Mouse (Mus musculus) gastrocnemius, adult 2 months (tissue): ENCODE data around the gene Xntrpc. TPM values are rescaled to one million over a fixed set of nuclear protein-coding genes. Genes with fewer than 3 reads are reported as not detected.

Experiments used
- DNase-seq: peaks from one replicate; pipeline ENCODE4 v3.0.0; 2022
- H3K27ac ChIP-seq: fragments of 200-600 bp; 2 replicates; pipeline ENCODE4 v1.8.1; 2022; ENCODE audit warnings: mild to moderate bottlenecking
- H3K4me3 ChIP-seq: fragments of 200-600 bp; 2 replicates; pipeline ENCODE4 v1.8.1; 2022; ENCODE audit warnings: mild to moderate bottlenecking, moderate library complexity
- CTCF ChIP-seq: fragments of 200-600 bp; IDR thresholded peaks from 2 replicates; pipeline ENCODE4 v1.8.1; 2022; ENCODE audit warnings: antibody characterized with exemption, mild to moderate bottlenecking, moderate library complexity
- intact Hi-C: fragments of 180-260 bp; cut with DNase I; formaldehyde crosslinking; loops from one replicate; pipeline ENCODE4 v1.15.1; 2025
- total RNA-seq, 2 experiments: library from RNA; stranded (reverse); gene quantifications; 2 replicates each; pipeline ENCODE4 v1.2.3; 2021

Gene Xntrpc
- total RNA-seq, 2 experiments from 2014 or later: 0.50 to 1.2 TPM

DNA sequence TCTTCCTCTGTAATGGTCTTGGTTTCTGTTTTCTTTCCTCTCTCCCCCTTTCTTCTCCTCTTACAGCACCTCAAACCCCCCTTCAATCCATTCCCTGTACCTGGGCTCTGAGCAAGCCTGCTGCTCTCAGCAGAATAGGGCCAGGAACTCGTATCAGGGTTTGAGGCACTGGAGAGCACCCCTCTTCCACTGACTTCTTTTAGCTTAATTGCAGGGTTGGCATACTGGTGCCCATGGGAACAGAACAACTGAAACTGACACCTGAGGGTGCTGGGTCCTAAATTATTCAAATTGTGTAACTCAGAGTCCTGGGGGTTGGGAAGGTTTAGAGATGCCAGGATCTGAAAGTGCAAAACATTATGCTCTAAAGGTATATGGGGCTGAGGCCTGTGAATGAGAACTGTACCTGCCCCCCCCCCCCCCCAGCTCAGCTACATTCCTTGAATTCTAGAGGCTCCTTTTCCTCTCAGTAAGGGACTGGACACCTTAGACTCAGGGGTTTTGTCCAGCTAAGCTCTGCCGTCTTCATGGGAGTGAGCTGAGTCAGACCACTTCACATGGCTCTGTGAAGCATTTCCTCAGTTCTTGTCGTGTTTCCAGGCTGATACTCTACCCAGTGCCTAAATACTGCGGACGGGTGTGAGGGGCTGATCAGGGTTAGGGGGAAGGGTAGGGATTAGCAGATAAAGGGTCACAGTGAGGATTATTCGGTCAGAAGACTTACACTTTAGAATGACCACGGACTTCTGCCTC lies 51.2 kb downstream of the Xntrpc start, which contains the start of gene Chrna10:
Gene Chrna10 (minus strand): TSS at position 250 of the 753 bp plus-strand sequence.
- intact Hi-C loops: no loop called here
- no peak for TF ChIP-seq CTCF
- no peak within 1 kb of the TSS; the same call in 1 of the 2 replicates for H3K27ac ChIP-seq
- no peak within 1 kb of the TSS for H3K4me3 ChIP-seq
- DNase-seq: peak; percentile 12

DNA sequence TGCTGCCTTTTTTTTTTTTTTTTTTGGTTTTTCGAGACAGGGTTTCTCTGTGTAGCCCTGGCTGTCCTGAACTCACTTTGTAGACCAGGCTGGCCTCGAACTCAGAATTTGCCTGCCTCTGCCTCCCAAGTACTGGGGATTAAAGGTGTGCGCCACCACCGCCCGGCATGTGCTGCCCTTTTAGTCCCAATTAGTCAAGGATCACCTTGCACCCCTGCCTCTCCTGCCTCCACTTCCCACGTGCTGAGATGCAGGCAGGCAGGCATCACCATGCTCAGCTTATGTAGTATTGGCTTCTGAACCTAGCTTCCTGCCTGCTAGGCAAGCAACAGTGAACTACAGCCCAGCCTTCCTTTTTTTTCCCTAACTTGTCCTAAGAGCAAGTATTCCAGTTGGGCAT lies 51.9 kb downstream of the Xntrpc start:
- TF ChIP-seq CTCF: no peak
- Histone ChIP-seq H3K27ac (no peak overlapping the region), H3K4me3 (no peak overlapping the region)
- intact Hi-C loops: no loop called here
- peak; percentile 16 for DNase-seq

DNA sequence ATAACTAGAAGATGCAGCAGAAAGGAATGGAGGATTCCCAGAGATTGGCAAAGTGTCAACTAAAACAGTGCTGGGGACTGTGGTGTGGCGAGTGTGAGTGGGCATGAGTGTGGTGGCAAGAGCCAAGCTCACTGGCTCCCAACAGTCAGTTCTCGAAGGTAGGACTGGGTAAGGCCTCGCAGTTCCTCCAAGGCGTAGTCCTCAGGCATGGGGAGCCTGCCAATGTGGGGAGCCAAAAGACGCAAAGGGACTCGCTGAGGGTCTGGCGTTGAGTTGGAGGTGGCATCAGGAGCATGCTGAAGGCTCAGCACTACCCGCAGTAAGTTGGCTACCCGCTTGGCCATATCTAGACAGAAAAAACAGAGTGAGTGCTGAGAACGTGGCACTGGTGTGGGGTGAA lies 54.8 kb downstream of the Xntrpc start:
- intact Hi-C loops: no loop called here

DNA sequence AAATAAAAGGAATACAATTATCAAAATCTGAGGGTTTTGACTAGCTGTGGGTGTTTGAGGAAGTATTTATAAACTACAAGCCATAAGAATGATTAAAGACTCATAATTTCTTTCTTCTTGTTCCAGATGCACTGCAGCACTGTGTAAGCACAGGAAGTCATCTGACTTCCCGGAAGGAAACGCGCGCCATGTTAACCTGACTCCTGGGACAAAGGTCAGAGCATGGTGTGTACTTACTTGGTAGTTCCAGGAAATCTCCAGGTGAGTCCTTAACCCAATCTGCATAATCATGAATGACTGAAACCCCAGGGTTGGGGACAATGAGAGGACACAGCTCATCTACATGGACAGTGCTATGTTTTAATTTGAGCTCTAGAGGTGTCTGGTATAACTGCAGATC lies 66.9 kb downstream of the Xntrpc start:
- no peak for TF ChIP-seq CTCF
- DNase-seq: no peak
- intact Hi-C loops: no loop called here
- Histone ChIP-seq H3K27ac (peak overlapping the region; percentile 50), H3K4me3 (no peak overlapping the region)

More for the DNA sequence above, 54.8 kb downstream of the Xntrpc start:
- TF ChIP-seq CTCF: no peak
- H3K27ac ChIP-seq: no peak overlapping the region
- no peak for DNase-seq
- no peak overlapping the region for H3K4me3 ChIP-seq

DNA sequence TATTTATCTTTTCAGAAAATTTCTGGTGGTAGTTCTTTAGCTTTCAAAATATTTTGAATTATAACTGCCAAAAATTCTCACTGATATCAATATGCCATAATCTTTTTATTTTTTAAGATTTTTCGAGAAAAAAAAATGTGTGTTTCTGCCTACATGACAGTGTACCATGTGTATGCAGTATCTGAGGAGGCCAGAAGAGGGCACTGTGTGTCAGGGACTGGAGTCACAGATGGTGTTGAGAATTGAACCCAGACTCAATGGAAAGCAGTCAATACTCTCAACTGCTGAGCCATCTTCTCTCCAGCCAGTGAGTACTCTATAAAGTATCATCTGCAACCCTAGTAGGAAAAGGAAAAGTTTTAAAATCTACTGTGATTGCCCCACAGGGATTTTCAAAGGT lies 72.0 kb downstream of the Xntrpc start:
- Histone ChIP-seq H3K4me3 (no peak overlapping the region), H3K27ac (no peak overlapping the region)
- peak; percentile 32 for DNase-seq
- intact Hi-C loops: loop anchor here (5.0 kb wide), 1 partner anchor 85 kb away; no protein-coding TSS in a partner anchor
- TF ChIP-seq CTCF: peak; percentile 64

DNA sequence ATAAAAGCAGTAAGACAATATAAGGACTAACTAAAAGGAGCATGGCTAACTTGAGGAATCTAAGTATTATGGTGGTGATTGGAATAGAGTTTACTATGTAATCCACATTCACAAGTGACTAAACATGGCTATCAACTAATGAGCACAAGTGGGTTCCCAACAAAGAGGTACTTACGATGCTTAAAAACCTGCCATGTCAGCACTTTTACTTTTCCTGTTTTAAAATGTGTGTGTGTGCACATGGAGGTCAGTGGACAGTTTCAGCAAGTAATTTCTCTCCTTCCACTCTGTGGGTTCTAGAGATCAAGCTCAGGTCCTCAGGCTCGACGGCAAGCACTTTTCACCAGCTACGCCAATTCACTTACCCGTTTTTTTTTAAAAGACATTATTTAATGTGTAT lies 72.4 kb downstream of the Xntrpc start:
- intact Hi-C loops: loop anchor here (5.0 kb wide), 1 partner anchor 84 kb away; no protein-coding TSS in a partner anchor
- no peak overlapping the region for H3K27ac ChIP-seq
- TF ChIP-seq CTCF: no peak

More for the DNA sequence above, 72.4 kb downstream of the Xntrpc start:
- H3K4me3 ChIP-seq: no peak overlapping the region
- no peak for DNase-seq

Other genes with a start within 250 kb of the Xntrpc start
- gene Phox2a, start 247.4 kb upstream of the Xntrpc start, total RNA-seq: not detected
- 10 to 100 TPM; 89.0 to 96.5 TPM for gene Inppl1, start 227.5 kb upstream of the Xntrpc start, total RNA-seq
- gene Folr2, start 208.5 kb upstream of the Xntrpc start, total RNA-seq: 1 to 10 TPM in 1 of 2 experiments, under 1 TPM in 1; 0.77 to 4.3 TPM
- 10 to 100 TPM; 17.3 to 26.6 TPM for gene Anapc15, start 202.0 kb upstream of the Xntrpc start, total RNA-seq
- 1 to 10 TPM; 2.4 to 2.8 TPM for gene Folr1, start 194.9 kb upstream of the Xntrpc start, total RNA-seq
- gene Lamtor1, start 159.8 kb upstream of the Xntrpc start, total RNA-seq: 100 to 1,000 TPM in 1 of 2 experiments, 10 to 100 TPM in 1; 93.2 to 107 TPM
- not detected for gene Tomt, start 159.4 kb upstream of the Xntrpc start, total RNA-seq
- 1 to 10 TPM; 4.1 to 4.2 TPM for gene Lrrc51, start 131.8 kb upstream of the Xntrpc start, total RNA-seq
- gene Numa1, start 131.6 kb upstream of the Xntrpc start, total RNA-seq: 10 to 100 TPM; 47.1 to 53.6 TPM
- 1 to 10 TPM; 1.9 to 2.3 TPM for gene Il18bp, start 47.0 kb upstream of the Xntrpc start, total RNA-seq
- gene Rnf121, start 244 bp upstream of the Xntrpc start, total RNA-seq: 10 to 100 TPM; 23.3 to 25.7 TPM
- 1 to 10 TPM; 4.4 to 6.5 TPM for gene Xndc1, start 202 bp upstream of the Xntrpc start, total RNA-seq
- 1 to 10 TPM in 1 of 2 experiments, under 1 TPM in 1; 0.10 to 1.3 TPM for gene Trpc2, start 17.4 kb downstream of the Xntrpc start, total RNA-seq
- 100 to 1,000 TPM; 480 to 491 TPM for gene Art1, start 36.0 kb downstream of the Xntrpc start, total RNA-seq
- 10 to 100 TPM; 18.3 to 30.4 TPM for gene Art5, start 43.8 kb downstream of the Xntrpc start, total RNA-seq
- gene Chrna10, start 51.1 kb downstream of the Xntrpc start, total RNA-seq: not detected
- gene Nup98, start 144.5 kb downstream of the Xntrpc start, total RNA-seq: 10 to 100 TPM; 27.0 to 28.0 TPM
- gene Pgap2, start 144.5 kb downstream of the Xntrpc start, total RNA-seq: 10 to 100 TPM; 27.2 to 29.4 TPM
- gene Rhog, start 190.3 kb downstream of the Xntrpc start, total RNA-seq: 10 to 100 TPM; 14.7 to 17.0 TPM
- 100 to 1,000 TPM; 156 to 196 TPM for gene Stim1, start 202.1 kb downstream of the Xntrpc start, total RNA-seq